Mouse (Mus musculus): ENCODE measurements around the gene 5031410I06Rik. TPM values are rescaled to one million over a fixed set of nuclear protein-coding genes. Genes with fewer than 3 reads are reported as not detected.
A peak's percentile ranks its signal among the peaks of the same experiment; 100 is the strongest.
"Not testable (repeated sequence)": the region's sequence is repeated elsewhere in the genome, so short reads cannot be mapped to it uniquely, and the experiment has no call there.

The 5031410I06Rik gene
- polyA plus RNA-seq (2015; fragmentation: Nextera tagmentation; extraction: Ambion mirVana) = 0.48 TPM in 1 of 2 replicates, not detected in the other

DNA sequence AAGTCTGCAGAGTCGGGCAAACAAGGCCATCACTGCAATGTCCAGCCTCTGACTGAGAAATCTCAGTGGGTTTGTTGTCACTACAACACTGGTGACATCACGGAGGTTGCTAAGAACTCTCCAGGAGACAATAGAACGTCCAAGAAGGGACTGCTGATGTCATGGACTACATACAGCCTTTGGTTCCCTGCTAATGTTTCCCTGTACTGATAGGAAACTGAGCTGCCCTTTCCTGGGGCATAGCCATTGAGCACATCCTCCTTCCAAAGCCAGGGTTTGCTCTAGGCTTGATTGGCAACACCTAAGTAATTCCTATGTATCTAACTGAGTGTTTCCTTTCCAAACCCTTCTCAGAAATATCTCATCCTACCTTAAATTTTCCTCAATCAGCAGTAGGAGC lies at the start of gene 5031410I06Rik:
5031410I06Rik (minus strand) TSS at position 101 of the 400 bp plus-strand sequence.
- H3K9me3 ChIP-seq; H3K4me3 ChIP-seq; H3K27me3 ChIP-seq; H3K9ac ChIP-seq; H3K4me1 ChIP-seq (replicated peaks); ATAC-seq (ENCODE audit: low FRiP score, low read depth); H3K4me2 ChIP-seq; H3K27ac ChIP-seq (replicated peaks); H3K36me3 ChIP-seq: not testable (repeated sequence)
- WGBS = no CpG with 5 or more reads among the region's 3 CpGs

- no peak overlapping the region for H3K4me3 ChIP-seq
- H3K27me3 ChIP-seq = no peaks in the 10 kb centered on the region
- H3K4me2 ChIP-seq = no peak overlapping the region
- no peaks in the 10 kb centered on the region; the same call in 1 of the 2 replicates for H3K4me1 ChIP-seq (replicated peaks)
- peak overlapping the region; percentile 44; the same call in 1 of the 2 replicates for H3K27ac ChIP-seq (replicated peaks)
- peak; percentile 78 for ATAC-seq (ENCODE audit: low FRiP score, low read depth)
- WGBS = 49% methylated on average over 6 of the region's 6 CpGs
- H3K36me3 ChIP-seq = no peaks in the 10 kb centered on the region
- no peaks in the 10 kb centered on the region for H3K9me3 ChIP-seq
- no peak overlapping the region for H3K9ac ChIP-seq
Observed at GRCm38 (mm10) chr5:26142891-26143290, 37.7 kb upstream of the 5031410I06Rik start.

GRCm38 (mm10) chr5:26121321-26121720 lies 16.2 kb upstream of the 5031410I06Rik start, which contains the start of gene Gm10220:
TSS of gene Gm10220 (minus strand) at chr5:26121421.
- ATAC-seq (ENCODE audit: low FRiP score, low read depth); H3K9ac ChIP-seq; H3K9me3 ChIP-seq; H3K4me2 ChIP-seq; H3K36me3 ChIP-seq; H3K4me3 ChIP-seq; H3K4me1 ChIP-seq (replicated peaks); H3K27me3 ChIP-seq; H3K27ac ChIP-seq (replicated peaks): not testable (repeated sequence)
- WGBS = no CpG with 5 or more reads among the region's 3 CpGs

DNA sequence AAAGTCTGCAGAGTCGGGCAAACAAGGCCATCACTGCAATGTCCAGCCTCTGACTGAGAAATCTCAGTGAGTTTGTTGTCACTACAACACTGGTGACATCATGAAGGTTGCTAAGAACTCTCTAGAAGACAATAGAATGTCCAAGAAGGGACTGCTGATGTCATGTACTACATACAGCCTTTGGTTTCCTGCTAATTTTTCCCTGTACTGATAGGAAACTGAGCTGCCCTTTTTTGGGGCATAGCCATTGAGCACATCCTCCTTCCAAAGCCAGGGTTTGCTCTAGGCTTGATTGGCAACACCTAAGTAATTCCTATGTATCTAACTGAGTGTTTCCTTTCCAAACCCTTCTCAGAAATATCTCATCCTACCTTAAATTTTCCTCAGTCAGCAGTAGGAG lies 16.0 kb downstream of the 5031410I06Rik start, which contains the start of gene Gm10471:
Gm10471 (minus strand) TSS at position 101 of the 400 bp plus-strand sequence.
- not testable (repeated sequence) for H3K4me1 ChIP-seq (replicated peaks); H3K27ac ChIP-seq (replicated peaks); H3K27me3 ChIP-seq; H3K9ac ChIP-seq; H3K9me3 ChIP-seq; H3K36me3 ChIP-seq; H3K4me3 ChIP-seq; H3K4me2 ChIP-seq; ATAC-seq (ENCODE audit: low FRiP score, low read depth)
- 87% methylated on average over 1 of the region's 1 CpGs for WGBS

GRCm38 (mm10) chr5:26079023-26079422 lies 26.1 kb downstream of the 5031410I06Rik start:
- H3K4me2 ChIP-seq; H3K4me1 ChIP-seq (replicated peaks); ATAC-seq (ENCODE audit: low FRiP score, low read depth); H3K4me3 ChIP-seq; H3K36me3 ChIP-seq; H3K27ac ChIP-seq (replicated peaks); H3K9me3 ChIP-seq; H3K27me3 ChIP-seq; H3K9ac ChIP-seq: not testable (repeated sequence)

- 92% methylated on average over 24 of the region's 24 CpGs for WGBS
- H3K27ac ChIP-seq (replicated peaks) = no peak overlapping the region
- no peak for ATAC-seq (ENCODE audit: low FRiP score, low read depth)
- no peaks in the 10 kb centered on the region for H3K4me1 ChIP-seq (replicated peaks)
- no peak overlapping the region for H3K4me2 ChIP-seq
- no peak overlapping the region for H3K9ac ChIP-seq
- H3K27me3 ChIP-seq = no peaks in the 10 kb centered on the region
- no peaks in the 10 kb centered on the region for H3K9me3 ChIP-seq
- H3K4me3 ChIP-seq = no peak overlapping the region
- no peaks in the 10 kb centered on the region for H3K36me3 ChIP-seq
Observed at GRCm38 (mm10) chr5:26070716-26071115, 34.4 kb downstream of the 5031410I06Rik start.

DNA sequence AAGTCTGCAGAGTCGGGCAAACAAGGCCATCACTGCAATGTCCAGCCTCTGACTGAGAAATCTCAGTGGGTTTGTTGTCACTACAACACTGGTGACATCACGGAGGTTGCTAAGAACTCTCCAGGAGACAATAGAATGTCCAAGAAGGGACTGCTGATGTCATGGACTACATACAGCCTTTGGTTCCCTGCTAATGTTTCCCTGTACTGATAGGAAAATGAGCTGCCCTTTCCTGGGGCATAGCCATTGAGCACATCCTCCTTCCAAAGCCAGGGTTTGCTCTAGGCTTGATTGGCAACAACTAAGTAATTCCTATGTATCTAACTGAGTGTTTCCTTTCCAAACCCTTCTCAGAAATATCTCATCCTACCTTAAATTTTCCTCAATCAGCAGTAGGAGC lies 46.7 kb downstream of the 5031410I06Rik start, which contains the start of gene Gm7347:
Gm7347 (minus strand) TSS at position 101 of the 400 bp plus-strand sequence.
- H3K9ac ChIP-seq; H3K4me1 ChIP-seq (replicated peaks); H3K36me3 ChIP-seq; H3K4me3 ChIP-seq; ATAC-seq (ENCODE audit: low FRiP score, low read depth); H3K9me3 ChIP-seq; H3K4me2 ChIP-seq; H3K27ac ChIP-seq (replicated peaks); H3K27me3 ChIP-seq: not testable (repeated sequence)
- no CpG with 5 or more reads among the region's 2 CpGs for WGBS

Other genes starting within 250 kb of the 5031410I06Rik start
- gene Gm21663, start 163.0 kb downstream of the 5031410I06Rik start, polyA plus RNA-seq (2015; fragmentation: Nextera tagmentation; extraction: Ambion mirVana) = not detected in 2 replicates
- gene Gm21671, start 150.9 kb downstream of the 5031410I06Rik start, polyA plus RNA-seq (2015; fragmentation: Nextera tagmentation; extraction: Ambion mirVana) = 0.10 and 0.18 TPM in 2 replicates
- 0.21 and 0.30 TPM in 2 replicates for gene Gm21680, start 132.7 kb downstream of the 5031410I06Rik start, polyA plus RNA-seq (2015; fragmentation: Nextera tagmentation; extraction: Ambion mirVana)
- 0.21 and 0.37 TPM in 2 replicates for gene Gm21698, start 116.7 kb downstream of the 5031410I06Rik start, polyA plus RNA-seq (2015; fragmentation: Nextera tagmentation; extraction: Ambion mirVana)
- gene Gm1979, start 100.6 kb downstream of the 5031410I06Rik start, polyA plus RNA-seq (2015; fragmentation: Nextera tagmentation; extraction: Ambion mirVana) = 0.31 and 0.33 TPM in 2 replicates
- gene Gm5862, start 82.4 kb downstream of the 5031410I06Rik start, polyA plus RNA-seq (2015; fragmentation: Nextera tagmentation; extraction: Ambion mirVana) = 0.09 and 0.10 TPM in 2 replicates
- 0.14 and 0.18 TPM in 2 replicates for gene Speer4a, start 65.8 kb downstream of the 5031410I06Rik start, polyA plus RNA-seq (2015; fragmentation: Nextera tagmentation; extraction: Ambion mirVana)
- gene Gm7347, start 46.8 kb downstream of the 5031410I06Rik start, polyA plus RNA-seq (2015; fragmentation: Nextera tagmentation; extraction: Ambion mirVana) = 0.09 and 0.21 TPM in 2 replicates
- 0.12 and 0.21 TPM in 2 replicates for gene Gm10471, start 16.1 kb downstream of the 5031410I06Rik start, polyA plus RNA-seq (2015; fragmentation: Nextera tagmentation; extraction: Ambion mirVana)
- 0.10 and 0.14 TPM in 2 replicates for gene Gm10220, start 16.1 kb upstream of the 5031410I06Rik start, polyA plus RNA-seq (2015; fragmentation: Nextera tagmentation; extraction: Ambion mirVana)
- gene Gm7361, start 152.3 kb upstream of the 5031410I06Rik start, polyA plus RNA-seq (2015; fragmentation: Nextera tagmentation; extraction: Ambion mirVana) = 0.21 and 0.35 TPM in 2 replicates

All from hindbrain, embryonic 15.5 days (tissue).